Mouse (Mus musculus) megakaryocyte-erythroid progenitor cell, adult 5-6 weeks (primary cell): ENCODE results near the gene Defb48. TPM values are rescaled to one million over a fixed set of nuclear protein-coding genes. Genes with fewer than 3 reads are reported as not detected.

Experiments used
- ATAC-seq: replicated peaks from 2 replicates; pipeline ENCODE4 v1.8.0; 2016; ENCODE audit warnings: mild to moderate bottlenecking, inconsistent platforms; ENCODE audit not compliant: severe bottlenecking, poor library complexity, low FRiP score, low TSS enrichment
- total RNA-seq, 2 experiments: library from RNA; stranded (forward) in 1 of 2; stranded (reverse) in 1 of 2; fragments of 200-1000, 215-1000 nt in 1 of 2; fragments of >200 nt in 1 of 2; fragmentation: Nextera tagmentation in 1 of 2; gene quantifications; 2 replicates each; pipeline ENCODE4 v1.2.3; 2014 to 2017

The Defb48 gene
- total RNA-seq, 2 experiments from 2014 or later = not detected

DNA sequence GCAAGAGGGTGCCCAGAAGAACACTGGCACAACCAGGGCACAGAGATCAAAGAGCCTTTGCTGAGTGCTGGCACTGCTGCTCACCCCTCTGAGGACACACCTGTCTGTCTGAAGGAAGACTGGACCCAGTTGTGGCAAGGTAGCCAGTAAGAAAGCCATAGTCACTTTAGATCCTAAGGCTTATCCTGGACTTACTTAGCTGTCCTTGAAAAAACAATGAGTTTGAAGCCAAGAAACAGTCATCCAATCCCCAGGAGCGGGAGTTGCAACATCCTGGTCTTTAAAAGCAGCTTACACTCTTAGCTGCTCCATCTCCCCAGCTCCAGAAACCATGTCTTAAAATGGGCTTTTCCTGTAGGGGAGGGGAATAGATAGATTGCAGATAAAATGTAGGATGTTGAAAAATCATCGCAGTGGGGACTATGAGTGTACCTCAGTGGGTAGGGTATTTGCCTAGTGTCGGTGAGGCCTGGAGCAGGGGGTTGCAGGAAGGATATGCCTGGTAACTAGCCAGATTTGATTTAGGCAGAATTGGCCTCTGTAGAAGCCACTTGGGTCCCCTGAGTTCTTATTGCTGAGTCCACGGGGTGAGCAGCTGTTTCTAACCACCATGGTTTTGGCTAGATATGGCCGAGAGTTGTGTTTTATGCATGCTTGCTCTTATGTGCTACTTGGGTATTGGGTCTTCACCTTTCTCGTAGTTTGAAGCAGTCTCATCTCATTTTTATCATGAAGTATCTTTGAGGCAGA is 47.5 kb downstream of the Defb48 start:
- ATAC-seq = no peak

DNA sequence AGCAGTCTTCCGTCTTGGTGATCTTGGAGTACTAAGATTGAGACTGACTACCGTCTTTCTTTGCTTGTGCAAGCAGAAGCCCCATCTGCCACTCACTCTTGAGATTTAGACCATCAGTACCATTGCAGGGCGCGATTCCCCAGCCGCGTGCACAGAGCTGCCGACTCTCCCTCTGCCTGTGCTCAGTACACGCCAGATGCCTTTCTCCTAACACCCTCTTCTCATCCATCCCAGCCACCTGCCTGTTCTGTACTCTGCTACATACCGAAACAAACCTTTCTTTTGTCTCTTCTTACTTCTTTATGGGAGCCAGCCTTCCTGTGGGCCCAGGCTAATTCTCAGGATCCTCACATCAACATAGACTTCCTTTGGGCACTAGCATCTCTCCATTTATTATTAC is 48.9 kb downstream of the Defb48 start:
- no peak for ATAC-seq

DNA sequence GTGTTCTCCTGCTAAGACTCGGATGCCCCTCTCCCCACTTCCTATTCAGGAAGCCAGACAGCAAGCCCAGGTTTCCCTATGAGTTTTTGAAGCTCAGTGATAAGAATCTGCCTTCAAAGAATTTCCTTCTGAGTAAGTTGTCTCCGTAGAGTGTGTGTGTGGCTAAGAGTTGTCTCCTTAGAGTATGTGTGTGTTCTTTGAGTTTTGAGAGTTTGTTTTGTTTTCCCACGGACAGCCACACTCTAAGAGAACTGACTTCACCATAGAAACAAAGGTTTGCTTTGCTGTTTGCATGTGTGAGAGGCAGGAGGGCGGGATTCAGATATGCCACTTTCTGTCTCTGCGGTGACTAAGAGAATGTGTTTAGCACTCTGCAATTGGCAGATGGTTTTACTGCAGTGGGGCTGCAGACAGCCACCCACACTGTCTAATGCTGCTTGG is 56.2 kb downstream of the Defb48 start:
- ATAC-seq = no peak

Other genes with a start within 250 kb of the Defb48 start
- gene Ints6, start 223.3 kb downstream of the Defb48 start, total RNA-seq (2014; fragmentation: Nextera tagmentation) = 37.0 and 58.2 TPM in 2 replicates
- 93.6 and 138 TPM in 2 replicates for gene Ints6, start 223.3 kb downstream of the Defb48 start, total RNA-seq (2017)
- gene Wdfy2, start 146.8 kb downstream of the Defb48 start, total RNA-seq (2014; fragmentation: Nextera tagmentation) = 2.8 and 5.7 TPM in 2 replicates
- 4.8 and 4.9 TPM in 2 replicates for gene Wdfy2, start 146.8 kb downstream of the Defb48 start, total RNA-seq (2017)
- not detected in 2 replicates for gene Defb47, start 13.6 kb upstream of the Defb48 start, total RNA-seq (2014; fragmentation: Nextera tagmentation)
- not detected in 2 replicates for gene Defb47, start 13.6 kb upstream of the Defb48 start, total RNA-seq (2017)
- not detected in 2 replicates for gene Defb43, start 27.3 kb upstream of the Defb48 start, total RNA-seq (2014; fragmentation: Nextera tagmentation)
- not detected in 2 replicates for gene Defb43, start 27.3 kb upstream of the Defb48 start, total RNA-seq (2017)
- not detected in 2 replicates for gene Defb42, start 62.5 kb upstream of the Defb48 start, total RNA-seq (2014; fragmentation: Nextera tagmentation)
- 1.1 TPM in 1 of 2 replicates, not detected in the other for gene Defb42, start 62.5 kb upstream of the Defb48 start, total RNA-seq (2017)
- not detected in 2 replicates for gene Defb30, start 65.5 kb upstream of the Defb48 start, total RNA-seq (2014; fragmentation: Nextera tagmentation)
- not detected in 2 replicates for gene Defb30, start 65.5 kb upstream of the Defb48 start, total RNA-seq (2017)